Mouse (Mus musculus): ENCODE results near the gene Numa1.
"Not testable (repeated sequence)": the region's sequence is repeated elsewhere in the genome, so short reads cannot be mapped to it uniquely, and the experiment has no call there.

Numa1 gene

DNA sequence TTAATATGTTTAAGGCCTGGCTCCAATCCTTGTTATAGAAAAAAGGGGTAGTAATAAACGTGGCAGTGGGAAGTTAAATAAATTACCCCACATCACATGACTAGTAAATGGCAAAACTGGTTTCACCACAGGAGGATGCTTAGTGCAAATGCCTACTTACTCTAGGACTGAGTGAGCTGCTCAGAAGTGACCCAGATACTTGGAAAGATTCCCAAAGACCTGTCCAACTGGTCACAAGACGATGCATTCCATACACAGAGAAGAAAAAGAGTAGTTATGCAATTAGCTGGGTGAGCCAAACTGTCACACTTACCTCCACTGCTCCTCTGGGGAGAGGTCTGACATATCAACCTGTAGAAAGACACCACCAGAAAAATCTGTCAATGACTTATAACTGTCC is 108.4 kb downstream of the Numa1 start:
- DNase-seq (ENCODE audit: low spot score in 2 of 2): no peak

DNA sequence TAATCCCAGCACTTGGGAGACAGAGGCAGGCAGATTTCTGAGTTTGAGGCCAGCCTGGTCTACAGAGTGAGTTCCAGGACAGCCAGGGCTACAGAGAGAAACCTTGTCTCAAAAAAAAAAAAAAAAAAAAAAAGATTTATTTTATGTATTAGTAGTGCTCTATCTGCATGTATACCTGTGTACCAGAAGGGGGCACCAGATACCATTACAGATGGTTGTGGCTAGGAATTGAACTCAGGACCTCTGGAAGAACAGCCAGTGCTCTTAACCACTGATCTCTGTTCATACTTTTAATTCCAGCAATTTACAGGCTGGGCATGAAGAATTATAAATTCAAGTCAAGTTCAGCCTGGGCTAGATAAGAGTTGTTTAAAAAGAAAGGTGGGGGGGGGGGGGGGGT is 114.6 kb downstream of the Numa1 start:
- DNase-seq (ENCODE audit: low spot score in 2 of 2): not testable (repeated sequence)

DNA sequence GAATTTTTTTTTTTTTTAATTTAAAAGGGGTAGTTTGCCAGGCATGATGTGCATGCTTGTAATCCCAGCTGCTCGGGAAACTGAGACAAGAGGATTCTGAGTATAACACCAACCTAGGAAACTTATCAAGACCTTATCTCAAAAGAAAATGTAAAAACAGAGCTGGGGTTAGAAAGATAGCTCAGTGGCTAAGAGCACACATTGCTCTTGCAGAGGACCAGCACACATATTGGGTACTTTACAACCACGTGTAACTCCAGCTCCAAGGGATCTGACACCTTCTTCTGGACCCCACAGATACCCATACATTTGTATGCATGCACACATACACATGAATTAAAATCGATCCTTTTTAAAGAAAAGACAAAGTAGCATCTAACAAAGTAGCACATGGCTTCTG is 127.4 kb downstream of the Numa1 start:
- DNase-seq (ENCODE audit: low spot score in 2 of 2): no peak

DNA sequence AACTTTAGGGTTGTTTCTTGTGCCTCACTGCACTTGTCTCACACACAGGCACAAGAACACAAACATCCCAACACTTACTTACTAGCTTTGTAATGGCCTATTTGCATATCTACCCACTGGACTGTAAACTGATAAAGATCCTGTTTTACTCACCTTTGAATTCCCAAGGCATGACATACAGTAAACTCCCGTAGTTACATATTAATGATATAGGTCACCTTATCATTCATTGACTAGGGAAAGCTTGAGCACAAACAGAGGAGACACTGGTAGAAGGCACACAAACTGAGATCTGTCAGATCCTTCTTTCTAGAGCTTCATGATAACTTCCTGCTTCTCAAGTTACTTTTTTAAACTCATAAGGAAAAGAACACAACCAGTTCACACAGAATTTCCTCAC is 128.3 kb downstream of the Numa1 start:
- no peak for DNase-seq (ENCODE audit: low spot score in 2 of 2)

DNA sequence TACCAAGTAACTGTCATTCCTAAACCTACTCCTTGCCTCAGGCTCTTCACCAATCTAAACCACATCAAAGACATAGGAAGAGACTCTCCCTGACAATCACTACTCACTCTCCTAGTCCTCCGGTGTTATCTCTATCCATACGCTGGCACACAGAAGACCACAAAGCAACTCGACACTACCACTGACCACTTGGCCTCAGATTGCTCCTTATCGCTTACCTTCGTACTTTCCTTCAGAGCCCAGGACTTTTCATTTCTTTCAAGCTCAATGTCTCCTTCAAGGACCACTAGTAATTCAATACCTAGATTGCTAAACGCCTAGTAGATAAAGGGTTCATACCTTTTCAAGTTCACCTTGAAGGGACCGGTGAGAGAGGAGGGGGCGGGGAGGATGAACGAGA is 130.0 kb downstream of the Numa1 start:
- DNase-seq (ENCODE audit: low spot score in 2 of 2): no peak
